Mouse (Mus musculus) MEL (cell line): Measurements from ENCODE around the gene Gm15013. TPM values are rescaled to one million over a fixed set of nuclear protein-coding genes. Genes with fewer than 3 reads are reported as not detected.

Source experiments
- DNase-seq: peaks from one replicate; pipeline ENCODE4 v3.0.0; 2011; ENCODE audit warnings: low read depth, low spot score
- H3K27ac ChIP-seq: 2 replicates; pipeline ENCODE4 v1.5.1; 2012; ENCODE audit warnings: low read depth, mild to moderate bottlenecking, control low read depth, low read length, moderate library complexity; ENCODE audit not compliant: control insufficient read depth
- H3K27me3 ChIP-seq, 2 experiments: fragments of 150-350 bp in 1 of 2; sonication (generic) in 1 of 2; 2 replicates each; pipeline ENCODE4 v1.6.1; 2012; ENCODE audit warnings: low read length in 2 of 2, mild to moderate bottlenecking in 2 of 2, improper control_type of control experiment in 1 of 2, moderate library complexity in 1 of 2; ENCODE audit not compliant: insufficient read depth in 2 of 2, control insufficient read depth in 1 of 2
- H3K36me3 ChIP-seq, 2 experiments: 2 replicates each; pipeline ENCODE4 v1.6.1; 2012 to 2014; ENCODE audit warnings: low read length in 2 of 2, improper control_type of control experiment in 1 of 2, inconsistent platforms in 1 of 2, mild to moderate bottlenecking in 1 of 2; ENCODE audit not compliant: insufficient read depth in 2 of 2, control insufficient read depth in 1 of 2
- H3K4me1 ChIP-seq, 2 experiments: fragments of 150-350 bp in 1 of 2; sonication (generic) in 1 of 2; 2 replicates each; pipeline ENCODE4 v1.6.1; 2012; ENCODE audit warnings: low read length in 2 of 2, improper control_type of control experiment in 1 of 2, mild to moderate bottlenecking in 1 of 2; ENCODE audit not compliant: insufficient read depth in 2 of 2, control insufficient read depth in 1 of 2
- H3K4me3 ChIP-seq, 2 experiments: fragments of 150-350 bp in 1 of 2; sonication (generic) in 1 of 2; 2 replicates each; pipeline ENCODE4 v1.5.1; 2012; ENCODE audit warnings: low read depth in 2 of 2, low read length in 2 of 2, mild to moderate bottlenecking in 2 of 2, moderate library complexity in 2 of 2, control low read depth in 1 of 2, improper control_type of control experiment in 1 of 2; ENCODE audit not compliant: control insufficient read depth in 1 of 2, insufficient read depth in 1 of 2
- H3K79me2 ChIP-seq: 2 replicates; pipeline ENCODE4 v1.6.1; 2012; ENCODE audit warnings: mild to moderate bottlenecking, low read length, moderate library complexity; ENCODE audit not compliant: control insufficient read depth, poor library complexity, insufficient read depth
- H3K9ac ChIP-seq: 2 replicates; pipeline ENCODE4 v1.6.1; 2012; ENCODE audit warnings: low read depth, mild to moderate bottlenecking, control low read depth, low read length, moderate library complexity; ENCODE audit not compliant: control insufficient read depth, poor library complexity, severe bottlenecking
- H3K9me3 ChIP-seq: fragments of 150-350 bp; sonication (generic); replicated peaks from 2 replicates; pipeline ENCODE4 v1.6.1; 2012; ENCODE audit warnings: mild to moderate bottlenecking, low read length, improper control_type of control experiment, moderate library complexity; ENCODE audit not compliant: insufficient read depth
- BHLHE40 ChIP-seq: IDR thresholded peaks from 2 replicates; pipeline ENCODE4 v1.6.1; 2012; ENCODE audit warnings: low read depth, mild to moderate bottlenecking, inconsistent platforms, low read length, improper control_type of control experiment, borderline replicate concordance
- CHD1 ChIP-seq: IDR thresholded peaks from 2 replicates; pipeline ENCODE4 v1.6.1; 2012; ENCODE audit warnings: low read depth, mild to moderate bottlenecking, inconsistent platforms, low read length, improper control_type of control experiment
- CHD2 ChIP-seq: IDR thresholded peaks from 2 replicates; pipeline ENCODE4 v1.6.1; 2011; ENCODE audit warnings: low read length, improper control_type of control experiment
- CTCF ChIP-seq, 3 experiments: IDR thresholded peaks in 2 of 3; conservative IDR thresholded peaks in 1 of 3; 2 replicates each; pipeline ENCODE4 v1.5.1; 2011 to 2012; ENCODE audit warnings: low read length in 3 of 3, low read depth in 2 of 3, mild to moderate bottlenecking in 2 of 3, improper control_type of control experiment in 1 of 3, inconsistent platforms in 1 of 3, mixed read lengths in 1 of 3, moderate library complexity in 1 of 3; ENCODE audit not compliant: control insufficient read depth in 1 of 3, insufficient read depth in 1 of 3, poor library complexity in 1 of 3, severe bottlenecking in 1 of 3
- E2F4 ChIP-seq: IDR thresholded peaks from 2 replicates; pipeline ENCODE4 v1.6.1; 2011; ENCODE audit warnings: low read depth, low read length, improper control_type of control experiment, borderline replicate concordance
- ELF1 ChIP-seq: IDR thresholded peaks from 2 replicates; pipeline ENCODE4 v1.6.1; 2014; ENCODE audit warnings: low read depth, mild to moderate bottlenecking, inconsistent platforms, low read length, improper control_type of control experiment, moderate library complexity
- EP300 ChIP-seq, 2 experiments: IDR thresholded peaks; 2 replicates each; pipeline ENCODE4 v1.6.1; 2011; ENCODE audit warnings: improper control_type of control experiment in 2 of 2, low read length in 2 of 2, low read depth in 1 of 2, mild to moderate bottlenecking in 1 of 2
- ETS1 ChIP-seq: IDR thresholded peaks from 2 replicates; pipeline ENCODE4 v1.6.1; 2012; ENCODE audit warnings: low read depth, mild to moderate bottlenecking, inconsistent platforms, low read length, improper control_type of control experiment, moderate library complexity
- GABPA ChIP-seq: IDR thresholded peaks from 2 replicates; pipeline ENCODE4 v1.6.1; 2012; ENCODE audit warnings: low read depth, mild to moderate bottlenecking, inconsistent platforms, low read length, improper control_type of control experiment, moderate library complexity
- HCFC1 ChIP-seq: IDR thresholded peaks from 2 replicates; pipeline ENCODE4 v1.6.1; 2012; ENCODE audit warnings: low read depth, mild to moderate bottlenecking, inconsistent platforms, low read length, improper control_type of control experiment, moderate library complexity
- KAT2A ChIP-seq: conservative IDR thresholded peaks from 2 replicates; pipeline ENCODE4 v1.6.1; 2012; ENCODE audit warnings: low read depth, low read length, improper control_type of control experiment, inconsistent platforms
- MAFK ChIP-seq: IDR thresholded peaks from 2 replicates; pipeline ENCODE4 v1.6.1; 2011; ENCODE audit warnings: low read depth, mild to moderate bottlenecking, low read length, improper control_type of control experiment, borderline replicate concordance
- MAZ ChIP-seq: IDR thresholded peaks from 2 replicates; pipeline ENCODE4 v1.6.1; 2012; ENCODE audit warnings: low read depth, mild to moderate bottlenecking, inconsistent platforms, low read length, improper control_type of control experiment
- MEF2A ChIP-seq: IDR thresholded peaks from 2 replicates; pipeline ENCODE4 v1.6.1; 2014; ENCODE audit warnings: low read depth, mild to moderate bottlenecking, inconsistent platforms, low read length, improper control_type of control experiment; ENCODE audit not compliant: poor library complexity, insufficient replicate concordance, severe bottlenecking; ENCODE audit errors: extremely low read depth
- MXI1 ChIP-seq: IDR thresholded peaks from 2 replicates; pipeline ENCODE4 v1.6.1; 2011; ENCODE audit warnings: mild to moderate bottlenecking, low read depth, low read length, improper control_type of control experiment
- MYC ChIP-seq: IDR thresholded peaks from 2 replicates; pipeline ENCODE4 v1.6.1; 2011; ENCODE audit warnings: low read depth, mild to moderate bottlenecking, low read length, improper control_type of control experiment, moderate library complexity
- POLR2A ChIP-seq, 2 experiments: IDR thresholded peaks; 2 replicates each; pipeline ENCODE4 v1.6.1; 2011 to 2012; ENCODE audit warnings: low read length in 2 of 2, mild to moderate bottlenecking in 2 of 2, control low read depth in 1 of 2, improper control_type of control experiment in 1 of 2, low read depth in 1 of 2, moderate library complexity in 1 of 2; ENCODE audit not compliant: control insufficient read depth in 1 of 2, insufficient read depth in 1 of 2, poor library complexity in 1 of 2
- POLR2AphosphoS2 ChIP-seq: IDR thresholded peaks from 2 replicates; pipeline ENCODE4 v1.6.1; 2011; ENCODE audit warnings: low read length, improper control_type of control experiment
- POLR2AphosphoS5 ChIP-seq: IDR thresholded peaks from 2 replicates; pipeline ENCODE4 v1.6.1; 2012; ENCODE audit warnings: low read depth, borderline replicate concordance, mild to moderate bottlenecking, inconsistent platforms, low read length, moderate library complexity, mixed read lengths
- RAD21 ChIP-seq: IDR thresholded peaks from 2 replicates; pipeline ENCODE4 v1.6.1; 2011; ENCODE audit warnings: mild to moderate bottlenecking, low read depth, low read length, improper control_type of control experiment
- RCOR1 ChIP-seq: IDR thresholded peaks from 2 replicates; pipeline ENCODE4 v1.6.1; 2012; ENCODE audit warnings: low read depth, mild to moderate bottlenecking, inconsistent platforms, low read length, improper control_type of control experiment
- SIN3A ChIP-seq: IDR thresholded peaks from 2 replicates; pipeline ENCODE4 v1.6.1; 2012; ENCODE audit warnings: low read length, improper control_type of control experiment, inconsistent platforms
- TBP ChIP-seq: IDR thresholded peaks from 2 replicates; pipeline ENCODE4 v1.8.0; 2011; ENCODE audit warnings: low read depth, low read length, improper control_type of control experiment
- TCF12 ChIP-seq: IDR thresholded peaks from 2 replicates; pipeline ENCODE4 v1.6.1; 2014; ENCODE audit warnings: low read depth, mild to moderate bottlenecking, inconsistent platforms, low read length, improper control_type of control experiment, moderate library complexity
- UBTF ChIP-seq: IDR thresholded peaks from 2 replicates; pipeline ENCODE4 v1.6.1; 2012; ENCODE audit warnings: low read depth, mild to moderate bottlenecking, inconsistent platforms, low read length, improper control_type of control experiment, moderate library complexity, borderline replicate concordance; ENCODE audit not compliant: insufficient read depth
- USF2 ChIP-seq, 2 experiments: IDR thresholded peaks; 2 replicates each; pipeline ENCODE4 v1.6.1; 2011 to 2012; ENCODE audit warnings: improper control_type of control experiment in 2 of 2, low read length in 2 of 2, borderline replicate concordance in 1 of 2, inconsistent platforms in 1 of 2, low read depth in 1 of 2, mild to moderate bottlenecking in 1 of 2; ENCODE audit not compliant: insufficient read depth in 1 of 2
- ZC3H11A ChIP-seq: IDR thresholded peaks from 2 replicates; pipeline ENCODE4 v1.6.1; 2012; ENCODE audit warnings: low read depth, mild to moderate bottlenecking, inconsistent platforms, low read length, improper control_type of control experiment
- ZKSCAN1 ChIP-seq: IDR thresholded peaks from 2 replicates; pipeline ENCODE4 v1.6.1; 2012; ENCODE audit warnings: low read depth, mild to moderate bottlenecking, inconsistent platforms, low read length, improper control_type of control experiment, moderate library complexity
- ZNF384 ChIP-seq: IDR thresholded peaks from 2 replicates; pipeline ENCODE4 v1.6.1; 2012; ENCODE audit warnings: low read depth, mild to moderate bottlenecking, inconsistent platforms, low read length, improper control_type of control experiment
- polyA plus RNA-seq, 2 experiments: library from polyadenylated mRNA; stranded (reverse) in 1 of 2; unstranded in 1 of 2; fragments of >175 nt in 1 of 2; fragments of >200 nt in 1 of 2; gene quantifications; 2 replicates each; pipeline versions ENCODE4 v1.2.1 to v1.2.4; 2012; ENCODE audit warnings: low replicate concordance in 2 of 2, low read depth in 1 of 2; ENCODE audit not compliant: insufficient read length in 2 of 2, insufficient read depth in 1 of 2, missing spikeins in 1 of 2
- total RNA-seq: library from RNA; depleted of rRNA; stranded (reverse); fragments of 300-350 nt; gene quantifications from 2 replicates; pipeline ENCODE4 v1.2.3, GENCODE M21; 2012

Gene Gm15013
- total and polyA plus RNA-seq, 3 experiments = 0.61 TPM; not detected in 2

- H3K27me3 ChIP-seq = no peaks in the 10 kb centered on the region
- no peak for DNase-seq
Measured at GRCm38 (mm10) chrX:139722350-139722749, 8.1 kb upstream of the Gm15013 start.

GRCm38 (mm10) chrX:139684775-139685695, 29.2 kb downstream of the Gm15013 start, which contains the start of gene Tbc1d8b:
Gene Tbc1d8b, plus strand, starts transcription at chrX:139684996.
- Histone ChIP-seq H3K27ac (peak within 1 kb of the TSS; percentile 57), H3K4me3 (peak within 1 kb of the TSS; percentile 66 to 94), H3K79me2 (peaks cover 24% of the 10 kb centered on the region), H3K36me3 (peaks cover 0 to 25% of the 10 kb centered on the region in 2 experiments; a peak in 2 of 4 replicates), H3K4me1 (peaks cover 0 to 18% of the 10 kb centered on the region in 2 experiments; a peak in 2 of 4 replicates), H3K9ac (peak within 1 kb of the TSS; percentile 79), H3K27me3 (no peaks in the 10 kb centered on the region), H3K9me3 (no peaks in the 10 kb centered on the region)
- DNase-seq = peak; percentile 98
- TF ChIP-seq TCF12 (peak; percentile 63; the same call in 1 of the 2 replicates), MXI1 (peak; percentile 76), MYC (0 out of 2 replicates have a peak, but pooled peaks have one; percentile 56), E2F4 (peak; percentile 83), SIN3A (peak; percentile 84), USF2 (IDR thresholded peaks at IDR 0.05; ENCODE audit: borderline replicate concordance in 1 of 2, insufficient read depth in 1 of 2, low read depth in 1 of 2, low read length in 2 of 2) (no peak), ELF1 (peak; percentile 77), MAFK (no peak), BHLHE40 (no peak), MEF2A (no peak), HCFC1 (peak; percentile 100), TBP (peak; percentile 68; the same call in 1 of the 2 replicates), KAT2A (peak; percentile 94), EP300 (IDR thresholded peaks at IDR 0.05; ENCODE audit: low read depth in 1 of 2, low read length in 2 of 2) (peak in 1 of 2 experiments; percentile 55; a peak in 2 of 4 replicates), ETS1 (peak; percentile 42; the same call in 1 of the 2 replicates), POLR2A (IDR thresholded peaks at IDR 0.05; ENCODE audit: control insufficient read depth in 1 of 2, insufficient read depth in 1 of 2, low read depth in 1 of 2, low read length in 2 of 2, poor library complexity in 1 of 2) (peak; percentile 44 to 80; a peak in 2 of 4 replicates), GABPA (no peak), POLR2AphosphoS5 (no peak), RAD21 (no peak), MAZ (peak; percentile 100)

More at GRCm38 (mm10) chrX:139722350-139722749, 8.1 kb upstream of the Gm15013 start:
- H3K27ac ChIP-seq = no peak overlapping the region
- no peak overlapping the region for H3K4me3 ChIP-seq
- no peaks in the 10 kb centered on the region; the same call in 1 of the 2 replicates for H3K79me2 ChIP-seq
- TF ChIP-seq MXI1 = no peak
- TF ChIP-seq RAD21 = no peak
- no peak for TF ChIP-seq POLR2A (IDR thresholded peaks at IDR 0.05; ENCODE audit: control insufficient read depth in 1 of 2, insufficient read depth in 1 of 2, low read depth in 1 of 2, low read length in 2 of 2, poor library complexity in 1 of 2)
- no peak for TF ChIP-seq CTCF (IDR thresholded peaks at IDR 0.05 in 2 of 3, conservative IDR thresholded peaks at IDR 0.05 in 1 of 3; ENCODE audit: control insufficient read depth in 1 of 3, insufficient read depth in 1 of 3, low read depth in 2 of 3, low read length in 3 of 3, poor library complexity in 1 of 3, severe bottlenecking in 1 of 3)
- TF ChIP-seq ETS1 = no peak
- no peak for TF ChIP-seq ZKSCAN1
- no peak for TF ChIP-seq EP300 (IDR thresholded peaks at IDR 0.05; ENCODE audit: low read depth in 1 of 2, low read length in 2 of 2)
- no peak for TF ChIP-seq RCOR1
- TF ChIP-seq ZNF384 = no peak
- TF ChIP-seq BHLHE40 = no peak
- TF ChIP-seq MAZ = no peak
- no peak for TF ChIP-seq TBP
- no peak for TF ChIP-seq TCF12
- no peak for TF ChIP-seq ZC3H11A
- TF ChIP-seq POLR2AphosphoS5 = no peak
- TF ChIP-seq POLR2AphosphoS2 = no peak
- TF ChIP-seq KAT2A = no peak
- TF ChIP-seq CHD2 = no peak
- TF ChIP-seq CHD1 = no peak
- TF ChIP-seq UBTF = no peak
- peaks cover 0 to 2% of the 10 kb centered on the region in 2 experiments; a peak in 1 of 4 replicates for H3K36me3 ChIP-seq
- no peaks in the 10 kb centered on the region for H3K9me3 ChIP-seq
- H3K4me1 ChIP-seq = no peaks in the 10 kb centered on the region
- no peak overlapping the region for H3K9ac ChIP-seq
